Mouse (Mus musculus) T-helper 1 cell (primary cell): ENCODE results near the gene Dctn5.
"Not testable (repeated sequence)": the region's sequence is repeated elsewhere in the genome, so short reads cannot be mapped to it uniquely, and the experiment has no call there.

ENCODE experiments used
- in situ Hi-C: fragments of 300-600 bp; cut with MboI, MseI; formaldehyde crosslinking; loops from one replicate; pipeline ENCODE4 v1.15.1; 2025; ENCODE audit warnings: high pct_unique_total_duplicates

Dctn5 gene

GRCm38 (mm10) chr7:122132497-122133337 lies at the start of gene Dctn5, which contains the start of gene Palb2:
TSS of gene Dctn5 (plus strand) at chr7:122133041.
TSS of gene Palb2 (minus strand) at chr7:122132985.
- in situ Hi-C loops, result no loop called here

- in situ Hi-C loops, result no loop called here
Observed at GRCm38 (mm10) chr7:122087195-122087982, 45.5 kb upstream of the Dctn5 start.

- in situ Hi-C loops, result no loop called here
Observed at GRCm38 (mm10) chr7:122094564-122095330, 38.1 kb upstream of the Dctn5 start.

GRCm38 (mm10) chr7:122098009-122098408 lies 34.8 kb upstream of the Dctn5 start:
- in situ Hi-C loops, result no loop called here

GRCm38 (mm10) chr7:122099222-122099621 lies 33.6 kb upstream of the Dctn5 start:
- in situ Hi-C loops, result no loop called here

GRCm38 (mm10) chr7:122101014-122101746 lies 31.7 kb upstream of the Dctn5 start:
- in situ Hi-C loops, result not testable (repeated sequence)

GRCm38 (mm10) chr7:122101747-122102244 lies 31.0 kb upstream of the Dctn5 start, which contains the start of gene Ndufab1:
TSS of gene Ndufab1 (minus strand) at chr7:122101886.
- in situ Hi-C loops, result no loop called here

GRCm38 (mm10) chr7:122108206-122108605 lies 24.6 kb upstream of the Dctn5 start:
- in situ Hi-C loops, result no loop called here

GRCm38 (mm10) chr7:122123518-122123917 lies 9.3 kb upstream of the Dctn5 start:
- in situ Hi-C loops, result no loop called here

- in situ Hi-C loops, result no loop called here
Observed at GRCm38 (mm10) chr7:122125636-122126035, 7.2 kb upstream of the Dctn5 start.

- in situ Hi-C loops, result no loop called here
Observed at GRCm38 (mm10) chr7:122126946-122127345, 5.9 kb upstream of the Dctn5 start.

GRCm38 (mm10) chr7:122131834-122132233 lies 1.0 kb upstream of the Dctn5 start:
- in situ Hi-C loops, result no loop called here

- in situ Hi-C loops, result no loop called here
Observed at GRCm38 (mm10) chr7:122133338-122133625, 441 bp downstream of the Dctn5 start.

- in situ Hi-C loops, result no loop called here
Observed at GRCm38 (mm10) chr7:122135070-122135469, 2.2 kb downstream of the Dctn5 start.

GRCm38 (mm10) chr7:122137071-122137470 lies 4.2 kb downstream of the Dctn5 start:
- in situ Hi-C loops, result no loop called here

- in situ Hi-C loops, result no loop called here
Observed at GRCm38 (mm10) chr7:122138190-122138589, 5.3 kb downstream of the Dctn5 start.

GRCm38 (mm10) chr7:122140991-122141390 lies 8.2 kb downstream of the Dctn5 start:
- in situ Hi-C loops, result no loop called here

GRCm38 (mm10) chr7:122152473-122152872 lies 19.6 kb downstream of the Dctn5 start:
- in situ Hi-C loops, result no loop called here

GRCm38 (mm10) chr7:122158488-122158887 lies 25.6 kb downstream of the Dctn5 start:
- in situ Hi-C loops, result loop anchor here (5.0 kb wide), 1 partner anchor 86 kb away; no protein-coding TSS in a partner anchor

- in situ Hi-C loops, result loop anchor here (5.0 kb wide), 1 partner anchor 87 kb away; no protein-coding TSS in a partner anchor
Observed at GRCm38 (mm10) chr7:122158915-122159902, 26.4 kb downstream of the Dctn5 start, which contains the start of gene Plk1. TSS of gene Plk1 (plus strand) at chr7:122159439.
